Mouse (Mus musculus): ENCODE measurements around the gene Col16a1. TPM values are rescaled to one million over a fixed set of nuclear protein-coding genes. Genes with fewer than 3 reads are reported as not detected.

The Col16a1 gene
- total RNA-seq, 2 experiments from 2014 or later = 13.2 to 14.7 TPM

- DNase-seq (ENCODE audit: low spot score in 2 of 2) = no peak
Observed at GRCm38 (mm10) chr4:130041076-130041475, 6.6 kb upstream of the Col16a1 start.

GRCm38 (mm10) chr4:130044211-130044610, 3.4 kb upstream of the Col16a1 start:
- DNase-seq (ENCODE audit: low spot score in 2 of 2) = no peak

GRCm38 (mm10) chr4:130045609-130046008, 2.0 kb upstream of the Col16a1 start:
- peak in 1 of 2 experiments; percentile 23 for DNase-seq (ENCODE audit: low spot score in 2 of 2)

- no peak for DNase-seq (ENCODE audit: low spot score in 2 of 2)
Observed at GRCm38 (mm10) chr4:130048203-130048479, 501 bp downstream of the Col16a1 start.

GRCm38 (mm10) chr4:130050056-130050824, 2.6 kb downstream of the Col16a1 start:
- DNase-seq (ENCODE audit: low spot score in 2 of 2) = peak; percentile 77 to 84

GRCm38 (mm10) chr4:130052283-130052682, 4.6 kb downstream of the Col16a1 start:
- no peak for DNase-seq (ENCODE audit: low spot score in 2 of 2)

- DNase-seq (ENCODE audit: low spot score in 2 of 2) = peak; percentile 39 to 52
Observed at GRCm38 (mm10) chr4:130053111-130053510, 5.5 kb downstream of the Col16a1 start.

GRCm38 (mm10) chr4:130054727-130055126, 7.1 kb downstream of the Col16a1 start:
- no peak for DNase-seq (ENCODE audit: low spot score in 2 of 2)

- no peak for DNase-seq (ENCODE audit: low spot score in 2 of 2)
Observed at GRCm38 (mm10) chr4:130055160-130056010, 7.7 kb downstream of the Col16a1 start.

GRCm38 (mm10) chr4:130056011-130056322, 8.3 kb downstream of the Col16a1 start:
- DNase-seq (ENCODE audit: low spot score in 2 of 2) = no peak

GRCm38 (mm10) chr4:130056471-130056870, 8.8 kb downstream of the Col16a1 start:
- no peak for DNase-seq (ENCODE audit: low spot score in 2 of 2)

- no peak for DNase-seq (ENCODE audit: low spot score in 2 of 2)
Observed at GRCm38 (mm10) chr4:130060937-130061336, 13.3 kb downstream of the Col16a1 start.

GRCm38 (mm10) chr4:130063191-130063590, 15.6 kb downstream of the Col16a1 start:
- DNase-seq (ENCODE audit: low spot score in 2 of 2) = no peak

GRCm38 (mm10) chr4:130066816-130067215, 19.2 kb downstream of the Col16a1 start:
- peak; percentile 41 to 46 for DNase-seq (ENCODE audit: low spot score in 2 of 2)

- DNase-seq (ENCODE audit: low spot score in 2 of 2) = no peak
Observed at GRCm38 (mm10) chr4:130070523-130070922, 22.9 kb downstream of the Col16a1 start.

GRCm38 (mm10) chr4:130071758-130072157, 24.1 kb downstream of the Col16a1 start:
- DNase-seq (ENCODE audit: low spot score in 2 of 2) = no peak

GRCm38 (mm10) chr4:130073367-130073766, 25.7 kb downstream of the Col16a1 start:
- DNase-seq (ENCODE audit: low spot score in 2 of 2) = no peak

GRCm38 (mm10) chr4:130074761-130075515, 27.3 kb downstream of the Col16a1 start:
- DNase-seq (ENCODE audit: low spot score in 2 of 2) = peak in 1 of 2 experiments; percentile 25

- DNase-seq (ENCODE audit: low spot score in 2 of 2) = no peak
Observed at GRCm38 (mm10) chr4:130076856-130077255, 29.2 kb downstream of the Col16a1 start.

GRCm38 (mm10) chr4:130078816-130079485, 31.3 kb downstream of the Col16a1 start:
- DNase-seq (ENCODE audit: low spot score in 2 of 2) = no peak

- DNase-seq (ENCODE audit: low spot score in 2 of 2) = no peak
Observed at GRCm38 (mm10) chr4:130079521-130079920, 31.9 kb downstream of the Col16a1 start.
